In the genomic region with DNA sequence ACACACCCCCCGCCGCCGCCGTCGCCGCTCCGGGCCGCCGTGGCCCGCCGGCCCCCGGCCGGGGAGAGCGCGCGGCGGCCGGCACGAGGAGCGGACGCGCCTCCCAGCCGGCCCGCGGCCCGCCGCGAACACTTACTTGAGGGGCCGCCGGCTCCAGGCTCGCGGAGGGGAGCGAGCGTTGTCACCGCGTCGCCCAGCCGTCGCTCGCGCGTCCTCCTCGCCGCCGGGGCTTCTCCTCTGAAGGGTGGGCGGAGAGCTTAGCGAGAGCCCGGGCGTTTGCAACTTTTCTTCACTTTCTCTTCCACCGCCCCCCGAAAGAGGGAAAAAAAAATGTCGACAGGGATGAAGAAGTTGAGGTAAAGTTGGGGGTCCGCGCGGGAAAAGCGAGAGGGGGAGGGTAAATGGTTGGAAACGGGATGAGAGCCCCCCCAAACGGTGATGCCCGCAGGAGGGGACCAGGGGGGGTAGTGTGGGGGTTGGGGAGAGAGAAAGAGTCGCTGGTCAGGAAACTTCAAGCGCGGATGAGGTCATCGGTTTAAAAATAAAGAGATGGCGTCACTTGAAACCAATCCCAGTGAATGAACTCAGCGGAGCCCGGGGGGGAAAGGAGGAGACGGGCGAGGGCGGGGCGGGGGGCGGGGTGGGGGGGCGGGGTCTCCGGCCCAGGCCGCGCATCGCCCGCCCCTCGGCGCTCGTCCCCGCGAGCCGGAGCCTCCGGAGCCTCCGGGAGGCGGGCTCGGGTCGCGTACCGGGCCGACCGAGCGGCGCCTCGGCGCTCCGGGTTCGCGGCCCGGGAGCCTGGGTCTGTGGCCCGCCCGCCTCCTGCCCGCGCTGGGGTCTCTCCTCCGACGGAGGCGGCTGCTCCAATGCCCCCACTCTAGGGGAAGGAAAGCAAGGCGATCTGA, we compare ENCODE assay signal across 8 mouse cellular contexts. TPM values are rescaled to one million over a fixed set of nuclear protein-coding genes. Genes with fewer than 3 reads are reported as not detected.
A peak's percentile ranks its signal among the peaks of the same experiment; 100 is the strongest.
DNase-seq lines count a peak whose midpoint lies in the region; ATAC-seq and TF ChIP-seq lines count a peak whose summit lies in the region.

Dusp16 (minus strand) TSS at position 485 of the 905 bp plus-strand sequence.

- DNase-seq in 3134 (ENCODE audit: extremely low read depth, insufficient read length, low spot score): peak; percentile 89
- peak; percentile 79 for DNase-seq in adrenal gland, postnatal 25 days
- DNase-seq in embryonic facial prominence, embryonic 11.5 days (ENCODE audit: low spot score): peak; percentile 97
- peak; percentile 77 for DNase-seq in left cerebral cortex, postnatal 36 days (ENCODE audit: low spot score in 2 of 2)
- peak; percentile 88 for DNase-seq in midbrain, embryonic 10.5 days (ENCODE audit: low spot score)
- peak; percentile 97 for DNase-seq in skeletal muscle tissue, adult 2 months (ENCODE audit: low read depth, low spot score)

- no peaks in the 10 kb centered on the region for H3K27me3 ChIP-seq in embryonic facial prominence, embryonic 11.5 days (ENCODE audit: control insufficient read depth, insufficient read depth, low read length)
- H3K27me3 ChIP-seq in intestine, postnatal 0 days (replicated peaks; ENCODE audit: control insufficient read depth, insufficient read depth, low read length): no peaks in the 10 kb centered on the region
- H3K27me3 ChIP-seq in midbrain, embryonic 10.5 days (ENCODE audit: low read depth, poor library complexity, severe bottlenecking): peaks cover 15% of the 10 kb centered on the region

- ATAC-seq in embryonic facial prominence, embryonic 11.5 days (replicated peaks; ENCODE audit: insufficient number of reproducible peaks, low FRiP score, low TSS enrichment, low read depth): peak; percentile 80
- peak; percentile 58 for ATAC-seq in granulocyte monocyte progenitor cell, adult 5-6 weeks (replicated peaks; ENCODE audit: poor library complexity, severe bottlenecking)
- ATAC-seq in intestine, postnatal 0 days: peak; percentile 88

- no peaks in the 10 kb centered on the region for H3K36me3 ChIP-seq in embryonic facial prominence, embryonic 11.5 days (replicated peaks; ENCODE audit: control insufficient read depth, insufficient read depth, low read depth, low read length)
- H3K36me3 ChIP-seq in intestine, postnatal 0 days (ENCODE audit: control insufficient read depth, insufficient read depth): no peaks in the 10 kb centered on the region
- H3K36me3 ChIP-seq in midbrain, embryonic 10.5 days: no peaks in the 10 kb centered on the region

- intact Hi-C loops in left cerebral cortex, postnatal 36 days (cut with DNase I): no loop called here

- H3K4me3 ChIP-seq in embryonic facial prominence, embryonic 11.5 days (ENCODE audit: low read depth, low read length): peak within 1 kb of the TSS; percentile 70
- H3K4me3 ChIP-seq in intestine, postnatal 0 days (ENCODE audit: low read depth, low read length): peak within 1 kb of the TSS; percentile 84
- peak within 1 kb of the TSS; percentile 82 for H3K4me3 ChIP-seq in midbrain, embryonic 10.5 days

- H3K4me1 ChIP-seq in embryonic facial prominence, embryonic 11.5 days (ENCODE audit: control insufficient read depth, insufficient read depth, low read length): no peaks in the 10 kb centered on the region
- H3K4me1 ChIP-seq in intestine, postnatal 0 days (replicated peaks; ENCODE audit: control insufficient read depth, insufficient read depth, low read length): no peaks in the 10 kb centered on the region
- peaks cover 40% of the 10 kb centered on the region for H3K4me1 ChIP-seq in midbrain, embryonic 10.5 days

- H3K4me2 ChIP-seq in embryonic facial prominence, embryonic 11.5 days (ENCODE audit: low read depth, low read length): peak within 1 kb of the TSS; percentile 29
- H3K4me2 ChIP-seq in intestine, postnatal 0 days (replicated peaks; ENCODE audit: low read depth): peak within 1 kb of the TSS; percentile 73

- H3K9me3 ChIP-seq in embryonic facial prominence, embryonic 11.5 days (replicated peaks; ENCODE audit: control insufficient read depth, low read length): no peaks in the 10 kb centered on the region
- no peaks in the 10 kb centered on the region for H3K9me3 ChIP-seq in intestine, postnatal 0 days (ENCODE audit: control insufficient read depth)
- H3K9me3 ChIP-seq in midbrain, embryonic 10.5 days (replicated peaks): no peaks in the 10 kb centered on the region

- no peak for TF ChIP-seq CTCF in intestine, postnatal 0 days (IDR thresholded peaks at IDR 0.05; ENCODE audit: low read depth)

- peak within 1 kb of the TSS; percentile 90 for H3K9ac ChIP-seq in embryonic facial prominence, embryonic 11.5 days (replicated peaks; ENCODE audit: low read length)
- H3K9ac ChIP-seq in intestine, postnatal 0 days (ENCODE audit: low read depth, low read length): peak within 1 kb of the TSS; percentile 99

- peak within 1 kb of the TSS; percentile 90 for H3K27ac ChIP-seq in embryonic facial prominence, embryonic 11.5 days (replicated peaks; ENCODE audit: low read depth, low read length)
- peak within 1 kb of the TSS; percentile 99 for H3K27ac ChIP-seq in intestine, postnatal 0 days (ENCODE audit: low read depth, low read length)
- H3K27ac ChIP-seq in midbrain, embryonic 10.5 days (replicated peaks): peak within 1 kb of the TSS; percentile 97

- WGBS in embryonic facial prominence, embryonic 11.5 days: under 1% methylated on average over 73 of the region's 108 CpGs
- under 1% methylated on average over 72 of the region's 108 CpGs for WGBS in intestine, postnatal 0 days
- under 1% methylated on average over 105 of the region's 108 CpGs for WGBS in midbrain, embryonic 10.5 days

RNA-seq across cellular contexts. Expression of gene Dusp16, which starts in this region (rescaled TPM):
- 23.0 and 25.8 TPM in 2 replicates for total RNA-seq in adrenal gland, postnatal 25 days (2021)
- polyA plus RNA-seq in embryonic facial prominence, embryonic 11.5 days (2014; fragmentation: Nextera tagmentation; extraction: Ambion mirVana): 15.4 and 17.7 TPM in 2 replicates
- total RNA-seq in granulocyte monocyte progenitor cell, adult 5-6 weeks (2014; fragmentation: Nextera tagmentation): 2.3 and 3.5 TPM in 2 replicates
- 0.21 and 5.8 TPM in 2 replicates for total RNA-seq in granulocyte monocyte progenitor cell, adult 5-6 weeks (2017)
- polyA plus RNA-seq in intestine, postnatal 0 days (2015; fragmentation: Nextera tagmentation; extraction: Ambion mirVana): 6.7 and 8.4 TPM in 2 replicates
- total RNA-seq in left cerebral cortex, postnatal 36 days (2021): 10 to 100 TPM in 1 of 2 experiments, 1 to 10 TPM in 1; 8.0 to 12.7 TPM
- 14.2 and 16.6 TPM in 2 replicates for polyA plus RNA-seq in midbrain, embryonic 10.5 days (2016; fragmentation: Nextera tagmentation; extraction: Ambion mirVana)

Comparison
In these comparisons a context has a peak if more than half of its experiments do, and no peak if none do; other contexts are left out.
1. Peak in every context shown above with its lines: DNase-seq, ATAC-seq, H3K4me3 ChIP-seq and H3K27ac ChIP-seq.